Mouse (Mus musculus) heart, postnatal 25 days (tissue): ENCODE results near the gene Tex36. TPM values are rescaled to one million over a fixed set of nuclear protein-coding genes. Genes with fewer than 3 reads are reported as not detected.

Source experiments
- total RNA-seq, 2 experiments: library from RNA; stranded (reverse); gene quantifications; 2 replicates each; pipeline ENCODE4 v1.2.3; 2021

The Tex36 gene
- total RNA-seq, 2 experiments from 2014 or later: not detected

Other genes starting within 250 kb of the Tex36 start
- gene Edrf1, start 35.4 kb upstream of the Tex36 start, total RNA-seq: 10 to 100 TPM; 10.9 to 11.8 TPM
- not detected for gene Mmp21, start 77.9 kb upstream of the Tex36 start, total RNA-seq
- 10 to 100 TPM; 46.5 to 57.3 TPM for gene Bccip, start 107.2 kb upstream of the Tex36 start, total RNA-seq
- 10 to 100 TPM; 19.5 to 20.3 TPM for gene Uros, start 107.9 kb upstream of the Tex36 start, total RNA-seq
- not detected for gene Fank1, start 174.7 kb upstream of the Tex36 start, total RNA-seq
- gene Dhx32, start 180.6 kb upstream of the Tex36 start, total RNA-seq: 10 to 100 TPM; 33.7 to 35.7 TPM